ENCODE assay signal across 9 mouse cellular contexts in genomic region chr7:96660907-96661306, GRCm38 (mm10).
DNase-seq lines count a peak whose midpoint lies in the region; ATAC-seq and TF ChIP-seq lines count a peak whose summit lies in the region.
"Had no signal": no experiment of that assay in that cellular context is flagged by ENCODE, and none has a peak within 500 bp of the region (broad histone marks: within the 10 kb centered on the region; RNA-seq: fewer than 3 reads in every experiment).

No protein-coding gene starts in this region.

- H3K4me3 ChIP-seq in kidney, embryonic 15.5 days (replicated peaks) = no peak overlapping the region
- H3K4me3 ChIP-seq in forebrain, embryonic 13.5 days = no peak overlapping the region
- H3K4me3 ChIP-seq in limb, embryonic 12.5 days (replicated peaks) = no peak overlapping the region
- no peak overlapping the region for H3K4me3 ChIP-seq in neural tube, embryonic 13.5 days
- H3K4me3 ChIP-seq in layer of hippocampus, adult 2 months = no peak overlapping the region

- H3K36me3 ChIP-seq in kidney, embryonic 15.5 days = no peaks in the 10 kb centered on the region
- H3K36me3 ChIP-seq in forebrain, embryonic 13.5 days (ENCODE audit: poor library complexity, severe bottlenecking) = no peaks in the 10 kb centered on the region
- no peaks in the 10 kb centered on the region for H3K36me3 ChIP-seq in limb, embryonic 12.5 days
- H3K36me3 ChIP-seq in neural tube, embryonic 13.5 days = no peaks in the 10 kb centered on the region

- TF ChIP-seq CTCF in layer of hippocampus, adult 2 months (conservative IDR thresholded peaks at IDR 0.05) = no peak

- peak; percentile 44 for ATAC-seq in kidney, embryonic 15.5 days (replicated peaks; ENCODE audit: low FRiP score)
- ATAC-seq in forebrain, embryonic 13.5 days = peak; percentile 34; the same call in 1 of the 2 replicates
- peak; percentile 50; the same call in 1 of the 2 replicates for ATAC-seq in limb, embryonic 12.5 days (ENCODE audit: insufficient number of reproducible peaks, insufficient read depth, low FRiP score, low TSS enrichment, low read depth)
- no peak for ATAC-seq in neural tube, embryonic 13.5 days (ENCODE audit: low read depth)
- ATAC-seq in megakaryocyte-erythroid progenitor cell, adult 5-6 weeks (replicated peaks; ENCODE audit: low FRiP score, low TSS enrichment, poor library complexity, severe bottlenecking) = no peak

- no peak overlapping the region for H3K4me2 ChIP-seq in kidney, embryonic 15.5 days
- no peak overlapping the region for H3K4me2 ChIP-seq in forebrain, embryonic 13.5 days
- H3K4me2 ChIP-seq in limb, embryonic 12.5 days = no peak overlapping the region
- no peak overlapping the region for H3K4me2 ChIP-seq in neural tube, embryonic 13.5 days

- 0 out of 2 replicates have a peak overlapping the region, but pooled peaks have one; percentile 15 for H3K27ac ChIP-seq in kidney, embryonic 15.5 days
- no peak overlapping the region; the same call in 1 of the 2 replicates for H3K27ac ChIP-seq in forebrain, embryonic 13.5 days
- peak overlapping the region; percentile 42 for H3K27ac ChIP-seq in limb, embryonic 12.5 days
- H3K27ac ChIP-seq in neural tube, embryonic 13.5 days (replicated peaks) = peak overlapping the region; percentile 50
- H3K27ac ChIP-seq in layer of hippocampus, adult 2 months = no peak overlapping the region

- no peaks in the 10 kb centered on the region for H3K27me3 ChIP-seq in kidney, embryonic 15.5 days
- H3K27me3 ChIP-seq in forebrain, embryonic 13.5 days = peaks cover 29% of the 10 kb centered on the region
- peaks cover 24% of the 10 kb centered on the region; the same call in 1 of the 2 replicates for H3K27me3 ChIP-seq in limb, embryonic 12.5 days
- H3K27me3 ChIP-seq in neural tube, embryonic 13.5 days = peaks cover 5% of the 10 kb centered on the region; the same call in 1 of the 2 replicates

- H3K9ac ChIP-seq in kidney, embryonic 15.5 days = no peak overlapping the region
- no peak overlapping the region; the same call in 1 of the 2 replicates for H3K9ac ChIP-seq in forebrain, embryonic 13.5 days
- H3K9ac ChIP-seq in limb, embryonic 12.5 days (replicated peaks) = no peak overlapping the region
- H3K9ac ChIP-seq in neural tube, embryonic 13.5 days = no peak overlapping the region

- H3K4me1 ChIP-seq in kidney, embryonic 15.5 days = peaks cover 53% of the 10 kb centered on the region
- peaks cover 59% of the 10 kb centered on the region for H3K4me1 ChIP-seq in forebrain, embryonic 13.5 days
- peaks cover 87% of the 10 kb centered on the region for H3K4me1 ChIP-seq in limb, embryonic 12.5 days (replicated peaks)
- H3K4me1 ChIP-seq in neural tube, embryonic 13.5 days (replicated peaks) = peaks cover 63% of the 10 kb centered on the region

- no peaks in the 10 kb centered on the region for H3K9me3 ChIP-seq in kidney, embryonic 15.5 days (replicated peaks)
- no peaks in the 10 kb centered on the region for H3K9me3 ChIP-seq in forebrain, embryonic 13.5 days (replicated peaks)
- H3K9me3 ChIP-seq in limb, embryonic 12.5 days = no peaks in the 10 kb centered on the region
- no peaks in the 10 kb centered on the region for H3K9me3 ChIP-seq in neural tube, embryonic 13.5 days

- 59% methylated on average over 3 of the region's 3 CpGs for WGBS in kidney, embryonic 15.5 days
- 42% methylated on average over 3 of the region's 3 CpGs for WGBS in forebrain, embryonic 13.5 days
- 34% methylated on average over 3 of the region's 3 CpGs for WGBS in limb, embryonic 12.5 days
- 64% methylated on average over 3 of the region's 3 CpGs for whole genome bisulfite sequencing in neural tube, embryonic 13.5 days

- no peak for DNase-seq in kidney, postnatal 14 days
- no peak for DNase-seq in thymus, postnatal 14 days
- DNase-seq in layer of hippocampus, adult 2 months (ENCODE audit: low spot score in 2 of 2) = no peak
- DNase-seq: thymus, postnatal 25 days had no signal

Comparison
In these comparisons a context has a peak if more than half of its experiments do, and no peak if none do; other contexts are left out.
1. ATAC-seq: peak in kidney, embryonic 15.5 days (single experiment), forebrain, embryonic 13.5 days (single experiment) and limb, embryonic 12.5 days (single experiment); none in neural tube, embryonic 13.5 days (single experiment) and megakaryocyte-erythroid progenitor cell, adult 5-6 weeks (single experiment).
2. H3K27ac ChIP-seq: peak in kidney, embryonic 15.5 days (single experiment), limb, embryonic 12.5 days (single experiment) and neural tube, embryonic 13.5 days (single experiment); none in forebrain, embryonic 13.5 days (single experiment) and layer of hippocampus, adult 2 months (single experiment).